Mouse (Mus musculus) heart, embryonic 16.5 days (tissue): ENCODE data around the gene Urb1. TPM values are rescaled to one million over a fixed set of nuclear protein-coding genes. Genes with fewer than 3 reads are reported as not detected.
A peak's percentile ranks its signal among the peaks of the same experiment; 100 is the strongest.

ENCODE experiments used
- ATAC-seq: fragments of 200-750 bp; cut with Nextera tagmentation; replicated peaks from 2 replicates; pipeline ENCODE4 v1.8.0; 2017; ENCODE audit warnings: moderate number of reproducible peaks; ENCODE audit not compliant: insufficient read depth, low FRiP score; ENCODE audit errors: extremely low read depth
- H3K27ac ChIP-seq: fragments of 300-500 bp; sonication (generic); 2 replicates; pipeline ENCODE4 v1.5.1; 2014; ENCODE audit warnings: mild to moderate bottlenecking, low read length, control low read depth, moderate library complexity
- H3K27me3 ChIP-seq: fragments of 300-500 bp; sonication (generic); 2 replicates; pipeline ENCODE4 v1.6.1; 2014; ENCODE audit warnings: low read length, mixed read lengths; ENCODE audit not compliant: control insufficient read depth, insufficient read depth
- H3K36me3 ChIP-seq: fragments of 300-500 bp; sonication (generic); 2 replicates; pipeline ENCODE4 v1.6.1; 2014; ENCODE audit not compliant: control insufficient read depth, insufficient read depth
- H3K4me1 ChIP-seq: fragments of 300-500 bp; sonication (generic); 2 replicates; pipeline ENCODE4 v1.6.1; 2014; ENCODE audit warnings: low read length, mixed read lengths; ENCODE audit not compliant: control insufficient read depth, insufficient read depth
- H3K4me2 ChIP-seq: fragments of 300-500 bp; sonication (generic); 2 replicates; pipeline ENCODE4 v1.6.1; 2014; ENCODE audit warnings: low read depth, mild to moderate bottlenecking, control low read depth, low read length
- H3K4me3 ChIP-seq: fragments of 300-500 bp; sonication (generic); 2 replicates; pipeline ENCODE4 v1.5.1; 2014; ENCODE audit warnings: mild to moderate bottlenecking, control low read depth, low read length
- H3K9ac ChIP-seq: fragments of 300-500 bp; sonication (generic); 2 replicates; pipeline ENCODE4 v1.6.1; 2014; ENCODE audit warnings: low read length, control low read depth
- H3K9me3 ChIP-seq: fragments of 300-500 bp; sonication (generic); replicated peaks from 2 replicates; pipeline ENCODE4 v1.6.1; 2016; ENCODE audit warnings: low read length; ENCODE audit not compliant: control insufficient read depth
- whole genome bisulfite sequencing: fragments of 180-500 bp; shearing (Covaris S2); extraction: QIAGEN DNeasy Blood & Tissue Kit; methylation state at CpG from one replicate; pipeline ENCODE4 v1.1.7; 2014; 5-methylcytosine and 5-hydroxymethylcytosine counted together
- polyA plus RNA-seq: library from polyadenylated mRNA; unstranded; fragments of >200 nt; fragmentation: Nextera tagmentation; extraction: Ambion mirVana; gene quantifications from 2 replicates; pipeline ENCODE4 v1.2.1, GENCODE M21; 2015

Gene Urb1
- polyA plus RNA-seq, 1 experiment from 2014 or later = 7.2 TPM

- no peak for ATAC-seq
- no peaks in the 10 kb centered on the region for H3K27me3 ChIP-seq
- no peak overlapping the region for H3K9ac ChIP-seq
- H3K9me3 ChIP-seq = no peaks in the 10 kb centered on the region
- peaks cover 19% of the 10 kb centered on the region for H3K4me1 ChIP-seq
- no peak overlapping the region for H3K27ac ChIP-seq
- 73% methylated on average over 9 of the region's 9 CpGs for WGBS
- H3K36me3 ChIP-seq = no peaks in the 10 kb centered on the region
- H3K4me2 ChIP-seq = no peak overlapping the region
- no peak overlapping the region for H3K4me3 ChIP-seq
Measured at GRCm38 (mm10) chr16:90842164-90842563, 32.0 kb upstream of the Urb1 start.

GRCm38 (mm10) chr16:90837431-90837830 is 27.2 kb upstream of the Urb1 start:
- H3K4me1 ChIP-seq = peaks cover 8% of the 10 kb centered on the region
- H3K36me3 ChIP-seq = no peaks in the 10 kb centered on the region
- ATAC-seq = no peak
- H3K4me3 ChIP-seq = no peak overlapping the region
- no peaks in the 10 kb centered on the region; the same call in 1 of the 2 replicates for H3K27me3 ChIP-seq
- no peaks in the 10 kb centered on the region for H3K9me3 ChIP-seq
- no peak overlapping the region for H3K9ac ChIP-seq
- WGBS = 54% methylated on average over 8 of the region's 8 CpGs
- H3K27ac ChIP-seq = no peak overlapping the region
- no peak overlapping the region for H3K4me2 ChIP-seq

- no peak for ATAC-seq
- WGBS = 54% methylated on average over 9 of the region's 9 CpGs
- H3K27me3 ChIP-seq = peaks cover 2% of the 10 kb centered on the region
- H3K36me3 ChIP-seq = no peaks in the 10 kb centered on the region
- H3K9me3 ChIP-seq = no peaks in the 10 kb centered on the region
- no peak overlapping the region for H3K4me2 ChIP-seq
- H3K4me1 ChIP-seq = peaks cover 14% of the 10 kb centered on the region
- H3K27ac ChIP-seq = 0 out of 2 replicates have a peak overlapping the region, but pooled peaks have one; percentile 7
- no peak overlapping the region for H3K4me3 ChIP-seq
- H3K9ac ChIP-seq = no peak overlapping the region
Measured at GRCm38 (mm10) chr16:90833041-90833791, 23.0 kb upstream of the Urb1 start.

- no peak for ATAC-seq
- H3K27ac ChIP-seq = no peak overlapping the region
- H3K4me1 ChIP-seq = peaks cover 9% of the 10 kb centered on the region
- no peak overlapping the region for H3K9ac ChIP-seq
- H3K27me3 ChIP-seq = peaks cover 2% of the 10 kb centered on the region
- no peaks in the 10 kb centered on the region for H3K36me3 ChIP-seq
- H3K4me3 ChIP-seq = peak overlapping the region; percentile 2; the same call in 1 of the 2 replicates
- no peaks in the 10 kb centered on the region for H3K9me3 ChIP-seq
- peak overlapping the region; percentile 99; the same call in 1 of the 2 replicates for H3K4me2 ChIP-seq
- WGBS = 58% methylated on average over 6 of the region's 6 CpGs
Measured at GRCm38 (mm10) chr16:90832495-90832894, 22.3 kb upstream of the Urb1 start.

GRCm38 (mm10) chr16:90831676-90832075 is 21.5 kb upstream of the Urb1 start:
- Histone ChIP-seq H3K9me3 (no peaks in the 10 kb centered on the region), H3K4me1 (peaks cover 7% of the 10 kb centered on the region), H3K27me3 (peaks cover 2% of the 10 kb centered on the region), H3K4me2 (peak overlapping the region; percentile 99), H3K27ac (no peak overlapping the region), H3K36me3 (no peaks in the 10 kb centered on the region), H3K4me3 (peak overlapping the region; percentile 68), H3K9ac (peak overlapping the region; percentile 73)
- WGBS = 20% methylated on average over 15 of the region's 15 CpGs
- ATAC-seq = no peak

DNA sequence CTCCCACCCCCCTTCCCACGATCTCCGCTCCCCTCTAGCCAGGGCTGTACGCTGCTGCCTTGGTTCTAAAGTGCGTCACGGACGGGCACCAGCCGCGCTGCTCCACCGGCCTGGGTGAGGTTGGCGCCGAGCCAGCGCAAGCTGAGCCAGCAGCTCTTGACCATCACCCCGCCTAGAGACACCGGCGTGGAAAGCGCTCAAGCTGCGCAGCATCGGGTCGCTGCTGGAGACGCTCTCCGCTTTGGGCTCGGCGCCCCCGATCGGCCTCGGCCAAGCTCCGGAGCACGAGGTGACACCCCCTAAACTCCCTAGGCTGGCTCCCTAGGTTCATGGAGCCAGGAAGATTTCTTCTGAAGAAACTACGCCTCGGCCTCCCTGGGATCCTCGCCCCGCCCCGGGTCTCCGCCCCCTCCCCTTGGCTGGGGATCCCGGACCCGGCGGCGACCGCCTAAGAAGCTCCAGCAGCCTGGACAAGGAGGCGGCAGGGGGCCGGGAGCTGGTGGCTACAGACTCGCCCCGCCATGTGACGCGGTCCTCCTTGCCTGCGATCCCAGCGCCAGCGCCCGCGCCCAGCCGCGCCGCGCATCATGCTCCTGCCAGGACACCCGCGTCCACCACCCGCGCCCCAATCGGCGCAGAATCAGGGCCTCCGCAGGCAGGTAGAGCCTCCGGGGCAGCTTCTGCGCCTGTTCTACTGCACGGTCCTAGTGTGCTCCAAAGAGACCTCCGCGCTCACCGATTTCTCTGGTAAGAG is 20.6 kb upstream of the Urb1 start:
- Histone ChIP-seq H3K9ac (peak overlapping the region; percentile 73), H3K9me3 (no peaks in the 10 kb centered on the region), H3K4me1 (peaks cover 7% of the 10 kb centered on the region), H3K27ac (peak overlapping the region; percentile 88), H3K27me3 (peaks cover 2% of the 10 kb centered on the region), H3K4me3 (peak overlapping the region; percentile 68), H3K4me2 (peak overlapping the region; percentile 99), H3K36me3 (no peaks in the 10 kb centered on the region)
- WGBS = 1% methylated on average over 67 of the region's 67 CpGs
- ATAC-seq = peak; percentile 81

- Histone ChIP-seq H3K27me3 (peaks cover 2% of the 10 kb centered on the region), H3K36me3 (no peaks in the 10 kb centered on the region), H3K9ac (peak overlapping the region; percentile 73)
Measured at GRCm38 (mm10) chr16:90829894-90830685, 19.9 kb upstream of the Urb1 start.

DNA sequence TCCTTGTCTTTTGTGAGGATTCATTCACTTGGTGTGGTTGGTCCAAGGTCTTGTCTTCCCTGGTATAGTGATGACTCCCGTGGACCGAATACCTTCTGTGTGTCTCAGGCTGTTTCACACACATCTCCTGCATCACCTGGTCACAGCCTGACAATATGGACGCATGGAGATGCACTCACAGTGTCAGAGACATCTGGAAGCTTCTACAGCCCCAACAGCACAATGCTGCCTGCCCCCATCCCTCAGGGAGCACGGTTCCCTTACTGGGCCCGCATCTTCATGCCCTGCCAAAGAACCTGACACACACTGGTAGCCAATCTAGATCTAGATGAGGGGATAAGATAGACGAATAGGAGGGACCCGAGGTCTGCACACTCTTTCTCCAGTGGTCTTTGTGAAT is 18.9 kb upstream of the Urb1 start:
- H3K4me1 ChIP-seq = peaks cover 7% of the 10 kb centered on the region
- peaks cover 2% of the 10 kb centered on the region for H3K27me3 ChIP-seq
- no peak for ATAC-seq
- H3K27ac ChIP-seq = no peak overlapping the region
- no peak overlapping the region for H3K4me3 ChIP-seq
- H3K36me3 ChIP-seq = no peaks in the 10 kb centered on the region
- H3K9ac ChIP-seq = no peak overlapping the region
- H3K4me2 ChIP-seq = no peak overlapping the region
- H3K9me3 ChIP-seq = no peaks in the 10 kb centered on the region
- WGBS = 80% methylated on average over 7 of the region's 7 CpGs

More at GRCm38 (mm10) chr16:90829894-90830685, 19.9 kb upstream of the Urb1 start:
- ATAC-seq = peak; percentile 94
- WGBS = under 1% methylated on average over 45 of the region's 45 CpGs
- H3K4me1 ChIP-seq = peaks cover 7% of the 10 kb centered on the region
- H3K4me3 ChIP-seq = peak overlapping the region; percentile 68
- no peaks in the 10 kb centered on the region for H3K9me3 ChIP-seq
- peak overlapping the region; percentile 88 for H3K27ac ChIP-seq
- H3K4me2 ChIP-seq = peak overlapping the region; percentile 99
